Mouse (Mus musculus): ENCODE measurements at regions not wholly inside any gene's neighbourhood (a gene's known extent, or its start where the extent isn't known, plus 50 kb on each side); places are given as distances from the start of the nearest gene placed in this dataset.

DNA sequence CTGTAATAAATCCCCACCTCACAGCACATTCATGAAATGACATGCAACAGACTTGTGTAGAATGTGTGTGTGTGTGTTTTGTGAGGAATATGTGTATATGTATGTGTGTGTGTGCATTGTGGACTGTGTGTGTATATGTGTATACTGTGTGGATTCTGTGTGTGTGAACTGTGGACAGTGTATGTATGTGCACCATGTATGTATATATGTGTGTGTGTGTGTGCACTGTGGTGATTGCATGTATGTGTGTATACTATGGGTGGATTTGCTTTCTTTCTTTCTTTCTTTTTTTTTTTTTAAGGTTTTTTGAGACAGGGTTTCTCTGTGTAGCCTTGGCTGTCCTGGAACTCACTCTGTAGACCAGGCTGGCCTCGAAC lies 91.5 kb upstream of the Hdac4 start:
- TF ChIP-seq CTCF (IDR thresholded peaks at IDR 0.05; ENCODE audit: low read depth) (no peak), EP300 (optimal IDR thresholded peaks at IDR 0.05) (no peak)
